Mouse (Mus musculus): ENCODE measurements around the gene Arfip2.

The Arfip2 gene

DNA sequence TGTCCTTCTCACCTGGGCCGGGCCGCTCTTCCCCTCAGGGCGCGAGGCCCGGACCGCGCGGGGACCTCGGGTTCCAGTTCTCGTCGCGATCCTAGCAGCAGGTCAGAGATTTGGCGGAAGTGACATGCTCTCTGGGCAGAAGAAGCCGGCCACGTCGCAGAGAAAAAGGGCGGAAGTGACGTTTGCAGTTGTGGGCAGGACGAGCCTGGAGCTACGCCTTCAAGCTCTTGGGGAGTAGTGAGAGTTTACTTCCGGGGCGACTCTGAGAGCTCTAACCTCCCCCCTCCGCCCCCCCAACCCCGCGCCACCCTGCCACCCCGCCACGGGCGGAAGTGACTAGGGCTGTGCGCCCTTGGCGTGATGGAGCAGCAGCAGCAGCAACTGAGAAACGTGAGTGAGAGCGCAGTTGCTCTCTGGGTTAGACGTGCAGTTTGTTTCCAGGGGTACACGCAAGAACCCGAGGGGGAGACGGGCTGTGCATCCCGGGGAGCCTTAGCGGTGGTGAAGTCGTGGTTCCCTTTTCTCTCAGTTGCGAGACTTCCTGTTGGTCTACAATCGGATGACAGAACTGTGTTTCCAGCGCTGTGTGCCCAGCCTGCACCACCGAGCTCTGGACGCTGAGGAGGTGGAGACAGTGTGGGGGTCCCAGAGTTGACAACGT is at the start of gene Arfip2, which contains the start of gene Gm45799:
Arfip2 (minus strand) TSS at position 184 of the 661 bp plus-strand sequence.
Gm45799 (plus strand) TSS at position 320 of the 661 bp plus-strand sequence.
- DNase-seq = peak; percentile 95

DNA sequence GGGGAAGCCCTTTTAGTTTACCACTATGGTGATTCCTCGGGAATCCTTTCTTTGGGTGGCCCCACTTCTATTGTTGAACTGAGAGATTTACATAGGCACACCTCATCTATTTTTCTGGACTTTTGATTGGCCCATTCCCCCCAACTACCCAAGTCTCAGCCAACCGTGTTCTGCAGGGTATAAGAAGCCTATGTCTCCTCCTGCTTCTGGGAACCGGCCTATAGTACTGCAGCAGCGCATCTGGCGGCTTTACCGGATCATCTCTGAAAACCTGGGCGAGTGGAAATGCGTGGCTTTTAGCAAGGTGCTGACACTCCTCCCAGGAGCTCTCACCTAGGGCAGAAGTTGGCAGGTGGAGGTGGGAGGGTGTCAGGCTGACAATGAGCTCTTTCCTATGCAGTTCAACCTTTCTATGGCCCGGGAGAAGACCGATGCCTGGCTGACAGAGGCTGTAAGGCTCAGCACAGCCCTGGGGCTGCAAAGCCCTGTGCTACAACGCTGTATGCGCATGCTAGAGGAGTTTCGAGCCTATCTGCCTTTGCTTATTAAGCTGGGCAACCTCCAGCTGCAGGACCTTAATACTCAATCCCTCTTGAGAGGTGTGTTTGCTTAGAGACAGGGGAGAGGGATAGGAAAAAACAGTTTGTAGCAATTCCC is 45.5 kb upstream of the Arfip2 start:
- no peak for DNase-seq

GRCm38 (mm10) chr7:105650639-105651435 is 10.6 kb upstream of the Arfip2 start, which contains the start of gene Dnhd1:
Dnhd1 (plus strand) TSS chr7:105650827.
- peak; percentile 68 for DNase-seq

DNA sequence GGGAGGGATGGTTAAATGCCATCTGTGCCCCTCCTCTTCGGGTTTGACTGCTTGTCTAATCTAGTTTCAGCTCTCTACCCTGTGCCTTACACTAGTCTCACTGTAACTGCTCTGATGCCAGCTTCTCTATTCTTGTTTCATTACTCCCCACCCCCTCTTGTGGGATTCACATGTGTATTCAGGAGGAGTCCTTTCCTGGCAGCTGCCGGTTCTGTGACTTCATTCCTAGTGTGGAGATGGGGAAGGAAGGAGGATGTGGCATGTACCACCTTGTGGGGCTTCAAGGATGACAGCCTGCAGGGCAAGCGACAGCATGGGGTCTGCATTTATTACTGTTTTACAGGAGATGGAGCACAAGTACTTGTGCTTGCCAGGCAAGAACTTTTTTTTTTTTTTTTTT is 1.7 kb upstream of the Arfip2 start:
- peak; percentile 20 for DNase-seq

DNA sequence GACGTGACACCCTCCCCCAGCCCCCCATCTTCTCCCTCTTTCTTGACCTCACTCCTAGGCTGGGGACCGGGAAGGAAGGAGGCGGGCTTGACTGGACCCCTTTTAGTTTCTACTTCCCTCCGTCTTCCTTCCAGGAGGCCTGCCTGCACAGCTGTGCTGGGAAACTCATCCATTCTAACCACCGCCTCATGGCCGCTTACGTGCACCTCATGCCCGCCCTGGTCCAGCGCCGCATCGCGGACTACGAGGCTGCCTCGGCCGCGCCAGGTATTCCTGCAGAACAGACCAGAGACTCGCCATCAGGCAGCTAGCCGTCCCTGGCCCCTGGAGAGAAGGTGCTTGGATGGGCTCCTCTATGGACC is 659 bp upstream of the Arfip2 start:
- no peak for DNase-seq

GRCm38 (mm10) chr7:105639756-105640155 is 460 bp downstream of the Arfip2 start, which contains the start of gene Timm10b:
Timm10b (plus strand) TSS chr7:105640056.
- DNase-seq = no peak

DNA sequence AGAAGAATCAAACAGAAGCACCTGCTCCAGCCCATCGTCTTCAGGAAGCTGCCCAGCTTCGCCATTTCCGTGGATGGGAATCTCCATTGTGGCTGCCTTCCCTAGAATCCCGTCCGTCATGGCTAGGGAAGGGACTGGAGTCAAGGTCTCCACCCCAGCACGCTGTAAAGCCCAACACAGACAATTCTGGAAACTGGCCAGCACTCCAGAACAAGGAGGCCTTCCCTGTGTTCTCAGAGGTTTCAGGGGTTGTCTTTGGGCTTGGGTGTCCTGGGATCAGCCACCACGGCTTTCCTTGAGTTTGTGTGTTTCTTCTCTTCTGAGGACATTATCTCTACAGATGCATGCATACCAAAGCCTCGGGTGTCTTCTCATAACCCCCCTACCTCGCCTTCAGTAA is 912 bp downstream of the Arfip2 start:
- peak; percentile 44 for DNase-seq

- DNase-seq = peak; percentile 25
Measured at GRCm38 (mm10) chr7:105638776-105639175, 1.4 kb downstream of the Arfip2 start.

DNA sequence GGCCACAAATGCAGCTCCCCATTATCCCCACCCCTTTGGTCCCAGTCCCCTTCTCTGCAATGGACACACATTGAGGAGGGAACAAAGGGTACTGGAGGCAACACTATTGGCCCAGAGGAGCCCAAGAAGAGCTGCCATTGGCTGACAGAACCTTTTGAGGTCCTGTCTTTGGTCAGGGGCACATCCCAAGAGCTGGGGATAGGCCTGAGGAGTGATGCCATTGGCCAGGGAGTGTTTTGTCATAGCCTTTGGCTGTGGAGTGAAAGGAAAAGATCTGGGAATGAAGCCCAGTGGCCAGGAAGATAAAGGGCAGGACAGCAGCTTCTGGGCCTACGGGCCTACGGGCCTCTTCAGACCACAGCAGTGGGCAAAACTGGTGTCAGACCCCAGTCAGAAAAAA is 4.5 kb downstream of the Arfip2 start:
- peak; percentile 19 for DNase-seq

- DNase-seq = no peak
Measured at GRCm38 (mm10) chr7:105634272-105634920, 5.8 kb downstream of the Arfip2 start.

DNA sequence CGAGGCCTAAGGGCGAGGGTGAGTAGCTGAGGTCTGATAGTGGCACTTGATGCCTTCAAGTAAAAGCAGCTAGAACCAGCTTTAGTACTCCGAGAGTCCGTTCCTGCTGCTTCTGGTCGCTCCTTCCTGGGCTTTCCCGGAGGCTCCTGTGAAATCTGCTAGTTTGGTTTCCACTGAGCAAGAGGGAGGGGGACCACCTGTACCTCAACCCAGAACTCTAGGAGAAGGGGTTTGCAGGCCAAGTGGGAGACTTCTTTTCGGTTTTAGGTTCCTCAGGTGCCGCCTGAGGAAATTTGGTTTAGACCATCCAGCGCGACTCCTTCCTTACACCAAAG is 6.4 kb downstream of the Arfip2 start:
- DNase-seq = no peak

- DNase-seq = peak; percentile 92
Measured at GRCm38 (mm10) chr7:105633127-105633800, 7.0 kb downstream of the Arfip2 start, which contains the start of gene Trim3. Trim3 (minus strand) TSS chr7:105633571.

GRCm38 (mm10) chr7:105632551-105632972 is 7.7 kb downstream of the Arfip2 start:
- DNase-seq = peak; percentile 75

DNA sequence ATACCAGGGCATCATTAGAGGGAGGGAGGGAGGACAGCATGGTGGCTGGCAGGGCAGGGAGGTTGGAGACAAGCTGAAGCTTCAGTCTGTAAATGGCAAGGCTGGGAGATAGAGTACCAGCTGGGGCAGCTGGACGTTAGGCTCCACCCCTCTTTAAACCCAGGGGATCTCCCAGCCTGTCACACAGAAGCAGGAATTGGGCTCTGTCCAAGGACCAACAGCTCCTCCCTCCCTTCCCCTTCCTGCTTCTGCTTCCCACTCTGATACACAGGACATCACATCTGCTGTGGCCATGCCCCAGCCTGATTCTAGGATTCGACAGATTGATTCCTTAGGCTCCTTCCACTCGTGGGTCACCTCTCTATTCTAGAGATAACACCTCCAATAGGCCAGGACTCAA is 11.6 kb downstream of the Arfip2 start:
- DNase-seq = no peak

DNA sequence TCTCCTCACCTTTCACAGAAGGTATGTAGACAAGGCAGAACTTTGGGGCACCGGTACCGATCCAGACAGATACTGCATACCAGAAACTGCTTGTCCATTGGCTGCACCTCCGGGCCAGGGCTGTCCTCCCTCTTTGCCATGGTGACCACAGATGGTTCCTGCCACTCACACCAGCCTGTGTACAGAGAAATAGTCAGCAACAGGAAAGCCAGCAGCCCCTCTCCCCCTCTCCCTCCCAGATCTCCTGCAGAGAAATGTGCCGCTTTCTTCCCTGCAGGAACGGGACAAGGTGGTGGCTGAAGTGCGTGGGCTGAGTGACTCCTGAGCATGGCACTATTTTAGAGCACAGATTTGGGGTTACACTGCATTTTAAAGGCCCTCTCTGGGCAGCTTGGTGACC is 14.8 kb downstream of the Arfip2 start:
- peak; percentile 69 for DNase-seq

DNA sequence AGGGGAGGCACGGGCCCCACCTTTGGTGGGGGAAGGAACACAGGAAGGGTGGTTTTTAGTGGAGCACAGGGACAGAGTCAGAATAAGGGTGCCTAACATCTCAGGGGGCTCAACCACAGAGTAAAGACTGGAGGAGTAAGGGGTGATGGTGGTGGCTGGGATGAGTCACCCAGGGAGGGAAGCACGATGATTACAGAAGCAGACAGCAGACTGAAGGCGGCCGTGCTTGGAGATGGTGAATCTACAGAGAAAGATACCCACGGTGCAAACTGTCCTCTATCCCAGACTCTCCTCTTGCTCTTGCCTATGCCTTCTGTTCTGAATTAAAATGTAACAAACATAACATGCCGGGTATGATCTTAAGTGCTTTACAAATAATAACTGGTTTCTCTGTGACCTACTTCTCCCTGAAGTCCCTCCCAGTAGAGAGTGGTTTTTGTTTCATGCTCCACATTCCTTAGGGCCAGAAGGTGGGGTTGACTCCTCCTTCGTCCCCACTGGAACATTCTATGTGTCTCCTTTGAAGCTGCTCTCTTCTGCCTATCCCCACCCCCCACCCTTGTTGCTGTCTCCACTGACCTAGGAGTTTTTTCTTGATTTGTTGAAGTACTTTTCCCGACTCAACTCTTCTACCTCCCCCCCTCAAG is 18.4 kb downstream of the Arfip2 start:
- DNase-seq = no peak

DNA sequence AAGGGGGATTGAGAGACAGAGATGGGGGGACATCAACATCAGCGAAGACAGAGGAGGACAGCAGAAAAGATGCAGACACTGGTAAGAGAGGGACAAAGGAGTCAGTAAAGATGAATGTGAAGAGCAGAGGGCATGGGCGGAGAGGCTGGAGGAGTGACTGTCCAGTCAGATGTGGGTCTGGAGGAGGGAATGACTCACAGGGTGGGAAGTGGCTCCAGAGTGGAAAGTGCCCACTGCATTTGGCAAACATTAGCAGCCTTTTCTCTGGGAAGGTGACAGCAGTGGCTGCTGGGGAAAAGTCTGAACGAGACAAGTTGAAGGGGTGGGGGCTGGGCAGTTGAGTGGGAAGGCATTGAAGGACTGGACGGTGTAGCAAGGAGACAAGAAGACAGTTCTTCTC is 19.2 kb downstream of the Arfip2 start:
- DNase-seq = no peak

DNA sequence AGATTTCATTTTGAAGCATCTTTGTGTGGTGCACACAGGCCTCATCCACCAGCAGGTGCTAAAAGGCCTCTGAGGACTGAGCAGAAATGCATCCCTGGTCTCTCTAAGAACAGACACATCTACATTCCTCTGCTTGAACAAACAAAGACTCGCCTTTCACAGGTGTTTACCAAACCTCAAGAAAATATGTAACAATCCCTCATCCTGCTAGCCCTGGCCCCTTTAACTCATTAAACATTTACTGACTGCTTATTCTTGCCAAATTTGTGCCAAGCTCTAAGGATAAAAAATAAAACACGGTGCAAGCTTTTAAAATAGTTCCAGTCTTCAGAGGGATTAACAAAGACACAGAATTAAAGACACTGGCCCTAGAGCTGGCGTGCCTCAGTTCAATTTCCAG is 20.5 kb downstream of the Arfip2 start:
- no peak for DNase-seq

- no peak for DNase-seq
Measured at GRCm38 (mm10) chr7:105617810-105618209, 22.4 kb downstream of the Arfip2 start.

DNA sequence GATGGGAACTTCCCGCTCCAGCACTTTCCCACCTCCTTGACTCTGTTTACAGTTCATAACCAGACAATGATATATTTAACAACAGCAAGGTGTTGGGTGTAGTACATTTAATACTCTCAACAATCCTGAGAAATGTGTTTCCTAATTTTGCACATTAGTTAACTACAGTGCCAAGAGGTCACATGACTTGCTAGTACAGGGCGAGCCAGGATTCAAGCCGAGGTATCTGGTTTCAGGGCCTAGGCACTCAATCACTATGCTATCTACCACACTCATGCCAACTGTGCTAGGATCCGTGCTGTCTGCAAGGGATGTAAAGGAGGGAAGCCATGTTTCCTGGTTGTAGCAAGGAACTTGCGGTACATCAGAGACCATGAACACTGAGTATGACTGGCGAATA is 23.7 kb downstream of the Arfip2 start:
- no peak for DNase-seq

- no peak for DNase-seq
Measured at GRCm38 (mm10) chr7:105615720-105616119, 24.5 kb downstream of the Arfip2 start.

DNA sequence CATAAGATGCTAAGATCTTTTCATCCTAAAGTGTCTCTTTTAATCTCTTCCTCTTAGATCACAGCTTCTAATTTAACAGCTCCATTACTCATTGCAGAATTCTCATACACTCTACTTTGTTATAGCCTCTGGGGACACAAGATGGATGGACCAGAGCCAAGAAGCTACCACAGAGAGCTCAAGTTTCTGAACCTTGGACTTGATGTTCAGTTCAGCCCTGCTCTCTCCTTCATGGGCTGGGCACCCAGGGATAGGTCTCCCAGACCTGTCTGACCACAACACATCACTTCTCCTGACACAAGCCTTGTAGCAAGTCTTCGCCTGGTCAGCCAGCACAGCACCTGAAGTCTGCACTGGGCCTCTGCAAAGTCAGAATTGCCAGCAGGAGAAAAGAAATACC is 25.8 kb downstream of the Arfip2 start:
- DNase-seq = no peak

Data from cerebellum, adult 8-10 months (tissue).